Mouse (Mus musculus): ENCODE measurements around the gene Tex33.
"Not testable (repeated sequence)": the region's sequence is repeated elsewhere in the genome, so short reads cannot be mapped to it uniquely, and the experiment has no call there.

The Tex33 gene

DNA sequence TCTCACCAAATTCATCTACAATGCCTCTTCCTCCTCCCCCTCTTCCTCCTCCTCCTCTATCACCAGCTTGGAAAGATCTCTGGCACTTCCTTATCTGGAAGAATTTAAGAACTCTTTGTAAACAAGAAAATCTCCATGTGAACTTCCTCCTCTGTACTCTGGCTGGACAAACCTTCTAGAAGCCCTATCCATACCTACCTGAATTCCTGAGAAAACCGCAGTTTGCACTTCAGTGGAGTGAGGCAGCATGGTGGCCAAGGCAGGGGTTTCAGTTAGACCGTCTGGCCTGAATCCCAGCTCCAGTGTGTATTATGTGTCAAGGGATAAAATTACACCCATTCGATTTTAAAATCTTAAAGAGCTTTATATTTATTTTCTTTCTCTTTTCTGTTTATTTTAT lies 22.9 kb downstream of the Tex33 start:
- no peak for DNase-seq

DNA sequence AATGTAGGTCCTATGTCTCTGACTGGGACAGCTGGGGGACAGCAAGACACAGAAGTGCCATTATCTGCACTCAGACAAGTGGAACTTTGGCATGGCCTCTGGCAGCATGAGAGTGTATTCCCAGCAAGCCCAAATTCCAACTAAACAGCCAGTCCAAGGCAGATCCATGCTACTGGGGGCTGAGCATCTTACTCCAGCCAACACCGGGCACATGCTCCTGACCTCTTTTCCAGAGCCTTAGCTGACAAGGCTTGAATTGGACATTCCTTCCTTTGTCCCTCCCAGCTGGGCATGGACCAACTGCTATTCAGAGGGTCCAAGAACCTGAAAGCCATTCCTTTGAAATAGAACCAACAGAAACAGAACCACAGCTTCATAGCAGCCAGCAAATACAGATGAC lies 26.1 kb downstream of the Tex33 start:
- no peak for DNase-seq

DNA sequence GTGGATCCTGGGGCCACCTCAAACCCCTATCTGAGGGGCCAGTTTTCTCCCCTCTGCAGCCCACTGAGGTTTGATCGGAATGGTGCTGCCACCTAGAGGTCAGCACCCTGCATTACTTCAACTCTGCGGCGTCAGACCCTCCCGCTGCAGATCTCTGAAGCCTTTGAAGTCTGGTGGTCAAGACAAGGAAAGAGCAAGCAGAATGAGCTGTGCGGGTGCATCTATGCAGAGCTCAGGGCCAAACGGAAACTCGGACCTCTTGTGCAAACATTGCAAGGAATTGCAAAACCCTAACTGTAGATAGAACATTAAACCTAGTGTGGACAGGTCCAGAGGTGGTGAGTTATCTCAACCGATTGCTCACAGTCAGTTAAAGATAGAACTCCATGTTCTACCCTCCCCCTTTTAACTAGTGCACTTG lies 26.8 kb downstream of the Tex33 start:
- peak; percentile 61 to 71 for DNase-seq

DNA sequence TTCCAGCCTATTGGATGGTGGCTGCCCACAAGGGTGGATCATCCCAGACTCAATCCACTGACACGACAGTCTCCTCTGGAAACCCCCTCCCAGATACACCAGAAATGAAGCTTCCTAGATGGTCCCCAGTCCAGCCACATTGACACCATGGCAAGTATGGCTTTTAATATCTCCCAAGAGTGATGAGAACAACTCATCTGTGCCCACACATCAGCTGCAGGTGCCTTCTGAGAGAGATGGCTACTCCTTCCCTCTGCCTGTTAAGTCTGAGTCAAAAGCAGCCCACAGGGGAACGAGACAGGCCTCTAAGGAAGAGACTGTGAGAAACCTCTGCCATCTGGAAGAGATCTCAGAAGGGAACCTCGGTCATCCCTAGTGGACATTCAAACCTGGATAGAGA lies 27.9 kb downstream of the Tex33 start:
- DNase-seq, result no peak

DNA sequence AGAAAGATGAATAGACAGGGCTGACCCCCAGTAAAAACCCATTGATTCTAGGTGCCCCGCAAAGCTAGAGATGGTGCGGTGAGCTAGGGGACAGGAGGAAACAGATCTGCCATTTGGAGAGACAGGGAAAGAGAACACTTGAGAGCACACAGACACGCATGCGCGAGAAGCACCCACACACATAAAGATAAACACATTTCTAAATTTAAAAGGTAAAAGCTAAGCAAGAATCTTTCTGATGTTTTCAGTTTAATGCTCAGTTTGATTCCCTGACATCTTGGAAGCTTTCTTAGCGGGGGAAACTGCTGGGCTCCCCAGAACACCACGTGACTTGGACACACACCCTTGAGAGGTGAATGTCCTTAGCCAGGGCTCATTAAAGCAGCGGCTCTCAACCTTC lies 28.8 kb downstream of the Tex33 start:
- no peak for DNase-seq

DNA sequence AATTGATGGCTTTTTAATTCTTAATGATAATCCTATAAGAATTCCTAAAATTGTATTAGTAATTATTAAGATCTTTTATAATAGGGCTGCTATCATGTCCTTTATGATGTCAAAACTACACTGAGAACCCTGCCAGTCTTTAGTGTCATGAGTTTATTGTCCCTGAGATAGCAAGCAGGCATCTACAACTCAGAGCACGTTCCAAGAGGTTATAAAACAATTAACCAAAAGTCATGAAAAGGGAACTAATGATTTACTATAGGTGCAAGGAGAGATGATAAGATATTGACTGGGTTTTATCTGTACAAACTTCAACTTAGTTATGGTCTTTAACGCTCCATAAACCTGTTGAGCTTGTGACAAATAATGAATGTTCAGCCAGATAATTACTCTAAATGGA lies 29.8 kb downstream of the Tex33 start:
- DNase-seq, result no peak

DNA sequence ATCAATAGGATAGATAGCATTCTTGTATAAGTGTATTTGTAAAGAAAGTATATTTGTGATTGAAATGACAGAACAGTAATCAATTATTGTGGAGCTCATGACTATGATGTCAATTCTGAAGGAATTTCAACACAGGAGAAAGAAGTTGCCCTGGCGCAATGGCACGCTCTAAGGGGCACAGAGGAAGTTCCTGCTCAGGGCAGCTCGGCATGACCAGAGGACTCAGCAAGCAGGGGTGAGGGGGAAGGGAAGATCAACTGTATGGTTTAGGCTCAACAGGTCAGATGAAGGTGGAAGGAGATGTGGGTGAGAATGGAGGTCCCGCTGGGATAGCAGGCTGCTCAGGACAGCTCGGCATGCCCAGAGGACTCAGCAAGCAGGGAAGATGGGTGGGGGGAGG lies 40.2 kb downstream of the Tex33 start:
- DNase-seq, result no peak

DNA sequence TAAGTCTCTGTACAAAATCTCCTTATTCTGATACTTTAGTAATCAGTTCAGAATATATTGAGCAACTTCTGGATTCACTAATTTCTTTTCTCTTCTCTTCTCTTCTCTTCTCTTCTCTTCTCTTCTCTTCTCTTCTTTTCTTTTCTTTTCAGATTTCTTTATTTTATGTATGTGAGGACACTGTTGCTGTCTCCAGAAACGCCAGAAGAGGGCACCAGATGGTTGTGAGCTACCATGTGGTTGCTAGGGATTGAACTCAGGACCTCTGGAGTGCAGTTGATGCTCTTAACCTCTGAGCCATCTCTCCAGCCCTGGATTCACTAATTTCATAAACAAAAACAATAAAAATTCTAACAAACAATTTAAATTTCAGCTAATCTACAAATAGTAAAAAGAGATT lies 40.8 kb downstream of the Tex33 start:
- DNase-seq, result peak; percentile 41 to 72

DNA sequence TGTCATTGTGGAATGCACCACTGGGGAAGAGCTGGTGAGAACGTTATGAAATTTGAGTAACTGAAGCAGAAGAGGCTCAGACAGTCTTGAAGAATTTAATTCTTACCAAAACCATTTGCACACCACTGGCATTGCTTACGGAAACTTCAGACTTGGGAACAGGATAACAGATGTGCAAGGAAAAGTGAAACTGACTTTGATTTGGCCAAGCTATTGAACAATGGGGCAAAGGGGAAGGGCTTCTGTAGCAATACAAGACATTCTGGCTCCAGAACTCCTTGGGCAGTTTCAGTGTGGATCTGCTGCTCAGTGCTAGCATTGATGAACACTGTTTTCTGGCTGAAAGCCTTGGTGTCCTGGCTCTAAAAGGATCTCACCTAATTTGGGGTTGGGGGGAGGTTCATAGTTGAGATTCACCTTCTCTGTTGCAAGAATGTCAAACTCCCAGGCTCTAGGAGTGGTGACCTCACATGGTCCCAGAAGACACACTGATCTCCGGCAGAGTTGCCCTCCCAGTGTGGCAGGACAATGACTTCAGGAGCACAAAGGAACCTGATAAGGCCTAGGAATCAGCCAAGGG lies 44.0 kb downstream of the Tex33 start:
- no peak for DNase-seq

DNA sequence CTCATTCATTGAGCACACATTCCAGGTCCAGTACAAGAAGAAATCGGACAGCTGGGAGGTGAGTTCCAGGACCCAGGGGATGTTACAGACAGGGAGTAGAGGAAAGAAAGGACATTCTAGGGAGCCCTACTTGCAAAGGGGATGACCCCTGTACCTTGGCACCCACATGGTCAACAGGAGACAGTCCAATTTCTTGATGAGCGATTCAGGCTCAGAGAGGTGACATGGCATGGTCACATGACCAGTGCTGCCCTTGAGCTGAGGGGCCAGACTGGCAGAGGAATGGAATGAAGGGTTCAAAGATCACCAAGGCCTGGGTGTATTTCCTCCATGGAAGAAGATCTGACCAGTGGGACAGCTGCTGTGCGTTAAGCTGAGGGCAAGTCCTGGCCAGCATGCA lies 51.1 kb downstream of the Tex33 start:
- DNase-seq, result no peak

DNA sequence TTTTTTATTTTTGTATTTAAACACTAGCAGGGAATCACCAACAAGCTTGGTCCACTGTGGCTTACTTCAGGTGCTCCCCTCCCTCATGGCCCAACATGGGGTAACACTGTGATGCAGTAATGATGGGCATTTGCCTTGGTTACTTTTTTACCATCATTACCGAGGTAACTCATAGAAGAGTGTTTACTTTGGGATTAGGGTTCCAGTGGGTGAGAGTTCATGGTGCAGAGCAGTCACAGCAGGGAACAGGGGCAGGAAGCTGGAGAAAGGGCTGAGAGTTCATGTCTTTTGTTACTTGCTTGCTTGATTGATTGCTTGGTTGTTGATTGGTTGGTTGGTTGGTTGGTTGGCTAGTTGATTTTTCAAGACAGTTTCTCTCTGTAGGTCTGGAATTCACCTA lies 52.0 kb downstream of the Tex33 start:
- DNase-seq, result no peak

DNA sequence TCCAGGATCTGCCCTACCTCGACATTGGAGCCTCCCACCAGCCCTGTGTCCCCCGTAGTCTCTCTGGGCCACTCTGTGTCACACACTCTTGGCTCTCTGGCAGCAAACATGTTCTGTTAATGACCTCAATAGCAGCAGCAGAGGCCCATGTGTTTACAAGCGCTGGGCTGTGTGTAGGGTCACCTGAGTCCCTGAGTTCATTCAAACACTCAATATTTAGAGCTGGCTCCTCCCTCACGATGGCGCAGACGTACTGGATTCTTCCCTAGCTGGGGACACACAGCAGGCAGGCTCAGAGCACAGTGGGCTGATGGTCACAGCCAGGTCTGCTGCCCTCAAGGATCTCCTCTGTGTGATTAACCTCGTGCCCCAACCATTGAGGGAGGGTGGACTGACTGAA lies 54.8 kb downstream of the Tex33 start:
- not testable (repeated sequence) for DNase-seq

DNA sequence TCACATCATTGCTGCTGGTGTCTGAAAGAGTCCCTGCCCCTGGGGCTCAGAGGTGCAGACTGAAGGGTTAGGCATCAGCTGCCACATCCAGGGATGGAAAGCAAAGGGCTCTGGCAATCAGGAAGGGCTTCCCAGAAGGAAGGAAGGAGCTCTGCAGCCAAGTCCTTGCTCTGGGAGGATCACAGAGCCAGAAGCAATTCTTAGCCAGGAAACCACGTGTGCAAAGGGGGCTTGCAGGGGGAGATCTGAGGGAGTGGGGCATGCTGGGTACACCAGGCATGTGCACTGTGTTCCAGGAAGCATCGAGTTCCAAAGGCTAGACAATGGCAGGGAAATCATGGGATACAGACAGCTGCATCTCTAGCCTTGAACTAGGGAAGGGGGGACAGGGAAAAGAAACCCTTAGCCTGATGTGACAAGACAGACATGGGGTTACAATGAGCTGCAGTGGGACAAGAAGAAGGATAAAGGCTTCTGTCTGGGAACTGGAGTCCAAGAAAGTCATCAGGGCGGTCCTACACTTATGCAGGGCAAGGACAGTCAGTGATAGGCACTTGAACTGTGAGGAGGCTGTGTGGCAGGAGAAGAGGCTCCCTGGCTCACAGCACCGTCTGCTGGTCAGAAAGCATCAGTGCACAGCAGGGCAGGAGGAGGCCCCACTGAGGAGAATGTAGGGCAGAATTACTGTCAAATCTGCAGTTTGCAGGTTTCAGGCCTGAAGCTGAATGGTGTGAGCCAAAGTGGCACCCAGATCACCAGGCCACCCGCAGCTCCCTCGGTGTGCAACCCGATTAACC lies 55.9 kb downstream of the Tex33 start:
- DNase-seq, result peak; percentile 61 to 74

DNA sequence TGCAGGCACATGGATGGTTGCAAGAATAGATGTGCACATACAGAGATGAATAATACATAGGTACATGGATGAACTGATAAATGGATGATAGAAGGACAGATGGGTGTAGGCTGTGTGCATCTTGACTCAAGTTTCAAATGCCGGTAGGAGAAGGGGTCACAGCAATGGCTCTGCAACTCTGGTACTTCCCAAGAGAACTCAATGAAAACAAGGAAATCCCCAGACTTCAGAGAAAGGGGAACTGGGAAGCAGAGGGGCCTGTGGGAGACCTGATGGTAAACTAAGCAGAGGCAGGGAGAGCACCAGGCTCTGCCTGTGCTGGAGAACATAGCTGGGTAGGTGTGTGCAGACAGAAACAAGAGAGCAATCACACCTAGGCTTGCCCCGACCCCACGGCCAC lies 61.3 kb downstream of the Tex33 start:
- no peak for DNase-seq

DNA sequence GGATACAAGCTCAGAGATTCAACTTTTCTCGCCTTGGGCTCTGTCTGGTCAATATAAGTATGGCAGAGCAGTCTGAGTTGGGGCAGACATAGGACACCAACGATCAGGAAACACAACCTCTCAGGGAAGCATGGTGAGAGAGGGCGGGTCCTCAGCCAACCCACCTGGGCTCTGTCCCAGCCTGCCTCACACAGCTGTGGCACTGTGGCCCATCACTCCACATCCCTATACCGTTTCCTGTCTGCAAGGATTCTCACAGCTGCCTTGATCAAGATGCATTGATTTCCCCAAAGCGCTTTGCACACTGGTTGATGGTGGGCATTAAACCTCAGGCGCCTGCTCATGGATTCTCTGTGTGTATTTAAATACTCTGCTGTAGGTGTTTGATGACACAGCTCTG lies 62.7 kb downstream of the Tex33 start:
- no peak for DNase-seq

DNA sequence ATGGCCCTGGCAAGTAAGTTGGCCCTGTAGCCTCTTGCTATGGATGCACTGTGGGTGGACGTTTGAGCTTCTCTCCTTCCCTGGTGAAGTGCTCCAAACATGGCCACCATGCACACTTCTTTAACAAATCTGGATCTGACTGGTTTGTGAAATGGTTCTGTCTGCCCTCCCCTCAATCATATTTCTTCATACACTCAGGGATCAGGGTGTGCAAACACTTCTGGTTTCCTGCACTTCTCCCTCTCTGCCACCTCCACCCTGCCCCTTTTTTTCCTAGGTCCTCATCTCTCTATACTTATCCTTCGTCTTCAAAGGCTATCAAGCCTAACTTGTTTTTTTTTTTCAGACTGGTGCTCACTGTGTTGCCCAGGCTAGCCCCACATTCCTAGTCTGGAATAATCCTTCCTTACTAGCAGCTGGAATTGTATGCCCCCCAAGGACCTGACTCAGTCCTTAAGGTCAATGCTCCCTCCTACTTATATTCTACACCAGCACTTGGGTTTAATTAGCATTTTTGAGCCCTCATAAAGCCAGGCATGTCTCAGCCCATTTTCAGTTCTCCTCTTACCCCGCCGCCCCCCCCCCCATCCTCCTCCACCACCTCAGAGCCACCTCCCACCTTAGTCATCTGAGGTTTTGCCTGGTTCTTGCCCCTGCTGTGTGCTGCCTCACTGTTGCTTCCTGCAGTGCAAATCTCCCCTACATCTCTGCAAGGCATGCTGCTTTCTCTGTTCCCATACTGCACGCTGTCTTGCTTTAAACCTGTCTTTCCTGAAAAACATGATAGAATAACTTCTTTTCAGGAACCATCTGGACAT lies 64.0 kb downstream of the Tex33 start:
- no peak for DNase-seq

DNA sequence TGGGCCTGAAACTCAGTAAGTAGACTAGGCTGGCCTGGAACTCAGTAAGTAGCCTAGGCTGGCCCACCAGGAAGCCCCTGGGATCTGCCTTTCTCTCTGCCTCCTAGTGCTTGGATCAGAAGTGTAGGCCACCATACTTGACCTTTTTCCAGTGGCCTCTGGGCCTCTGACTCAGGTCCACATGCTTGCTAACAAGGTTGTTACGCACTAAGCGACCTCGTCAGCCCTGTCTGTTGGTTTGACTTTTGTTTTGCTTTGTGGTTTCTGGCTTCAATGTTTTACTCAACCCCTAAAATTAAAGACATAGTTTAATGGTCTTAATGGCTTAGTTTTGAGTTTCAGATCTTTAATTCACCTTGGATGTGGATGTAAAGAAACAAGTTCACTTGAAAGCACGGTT lies 65.0 kb downstream of the Tex33 start:
- DNase-seq, result no peak

DNA sequence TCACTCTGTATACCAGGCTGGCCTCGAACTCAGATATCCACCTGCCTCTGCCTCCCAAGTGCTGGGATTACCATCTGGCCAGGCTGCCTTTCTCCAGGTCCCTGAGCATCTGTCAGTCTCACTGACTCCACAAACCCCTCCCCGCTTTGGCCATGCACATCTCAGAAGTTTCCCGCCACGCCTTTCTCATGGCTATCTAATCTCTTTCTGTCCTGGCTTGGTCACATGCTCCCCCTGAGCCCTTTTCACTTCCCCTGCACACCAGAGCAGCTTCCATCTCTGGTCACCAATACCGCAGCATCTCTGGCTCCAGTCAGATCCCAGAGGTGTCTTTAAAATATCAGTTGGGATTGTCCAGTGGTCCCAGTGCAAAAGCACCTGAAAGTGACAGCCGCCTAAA lies 65.7 kb downstream of the Tex33 start:
- not testable (repeated sequence) for DNase-seq

DNA sequence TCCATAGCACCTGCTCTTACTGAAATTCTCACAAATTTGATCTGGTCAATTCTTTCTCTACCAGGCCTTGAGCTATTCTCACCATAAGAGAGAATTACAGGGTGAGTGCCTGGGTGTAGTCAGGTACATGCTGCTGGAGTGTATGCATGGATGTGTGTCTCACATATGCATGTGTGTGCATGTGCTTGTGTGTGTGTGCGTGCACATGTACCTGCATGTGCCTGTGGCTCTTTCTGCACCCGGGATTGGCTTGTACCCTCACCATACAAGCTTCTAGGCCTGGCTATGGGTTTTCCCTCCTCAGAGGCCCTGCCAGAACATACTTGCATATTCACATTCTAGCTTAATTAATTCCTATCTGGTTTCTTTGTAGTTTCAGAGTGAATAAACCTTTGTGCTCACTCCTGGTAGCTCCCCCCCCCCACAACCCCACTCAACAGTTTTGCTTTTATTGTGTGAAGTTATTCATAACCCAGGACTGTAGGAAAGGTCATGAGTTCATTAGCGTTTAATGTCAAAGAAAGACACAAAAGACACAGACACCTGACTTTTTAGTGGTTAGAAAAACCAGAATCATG lies 67.1 kb downstream of the Tex33 start:
- no peak for DNase-seq

Data from cerebellum, postnatal 25 days (tissue).